Mouse (Mus musculus) hindbrain, embryonic 10.5 days (tissue): ENCODE data around the gene Deaf1. TPM values are rescaled to one million over a fixed set of nuclear protein-coding genes. Genes with fewer than 3 reads are reported as not detected.

ENCODE experiments used
- DNase-seq: peaks from one replicate; pipeline ENCODE4 v3.0.0-alpha.2; 2017; ENCODE audit warnings: low spot score
- H3K27ac ChIP-seq: fragments of 300-500 bp; sonication (generic); 2 replicates; pipeline ENCODE4 v1.5.1; 2016; ENCODE audit warnings: mild to moderate bottlenecking, moderate library complexity
- H3K27me3 ChIP-seq: fragments of 300-500 bp; sonication (generic); 2 replicates; pipeline ENCODE4 v1.6.1; 2016; ENCODE audit warnings: mild to moderate bottlenecking; ENCODE audit not compliant: poor library complexity, insufficient read depth, severe bottlenecking
- H3K36me3 ChIP-seq: fragments of 300-500 bp; sonication (generic); 2 replicates; pipeline ENCODE4 v1.6.1; 2016; ENCODE audit warnings: mild to moderate bottlenecking, moderate library complexity
- H3K4me1 ChIP-seq: fragments of 300-500 bp; sonication (generic); replicated peaks from 2 replicates; pipeline ENCODE4 v1.6.1; 2016; ENCODE audit warnings: mild to moderate bottlenecking
- H3K4me3 ChIP-seq: fragments of 300-500 bp; sonication (generic); 2 replicates; pipeline ENCODE4 v1.5.1; 2016; ENCODE audit warnings: mild to moderate bottlenecking, moderate library complexity
- H3K9me3 ChIP-seq: fragments of 300-500 bp; sonication (generic); 2 replicates; pipeline ENCODE4 v1.6.1; 2016; ENCODE audit warnings: mild to moderate bottlenecking, moderate library complexity
- WGBS: fragments of 180-500 bp; shearing (Covaris S2); methylation state at CpG from one replicate; pipeline ENCODE4 v1.1.7; 2016; 5-methylcytosine and 5-hydroxymethylcytosine counted together
- polyA plus RNA-seq: library from polyadenylated mRNA; unstranded; fragments of >200 nt; fragmentation: Nextera tagmentation; extraction: Ambion mirVana; gene quantifications from 2 replicates; pipeline ENCODE4 v1.2.1, GENCODE M21; 2016

Deaf1 gene
- polyA plus RNA-seq, 1 experiment from 2014 or later = 71.6 TPM

DNA sequence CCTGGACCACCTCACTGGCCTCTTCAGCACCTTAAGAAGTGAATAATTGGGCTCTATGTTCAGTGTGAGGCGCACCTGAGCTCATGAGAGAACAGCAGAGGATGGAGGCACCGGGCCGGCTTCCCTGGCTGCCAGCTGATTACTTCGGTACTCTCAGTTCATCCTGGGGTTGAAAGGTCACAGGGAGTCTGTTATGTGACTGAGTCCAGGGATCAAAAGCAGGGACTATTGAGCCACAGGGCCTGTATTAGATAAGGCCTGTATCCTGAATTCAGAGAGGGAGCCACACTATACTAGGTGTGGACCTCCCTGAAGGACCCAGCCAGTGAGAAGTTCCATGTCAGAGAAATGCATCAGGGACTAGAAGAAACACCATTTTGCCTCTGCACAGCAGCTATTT is 23.0 kb downstream of the Deaf1 start:
- no peaks in the 10 kb centered on the region for H3K27me3 ChIP-seq
- 84% methylated on average over 4 of the region's 4 CpGs for WGBS
- H3K27ac ChIP-seq = no peak overlapping the region
- H3K9me3 ChIP-seq = no peaks in the 10 kb centered on the region
- DNase-seq = no peak
- H3K4me3 ChIP-seq = no peak overlapping the region
- H3K4me1 ChIP-seq = no peaks in the 10 kb centered on the region
- H3K36me3 ChIP-seq = peaks cover 100% of the 10 kb centered on the region

DNA sequence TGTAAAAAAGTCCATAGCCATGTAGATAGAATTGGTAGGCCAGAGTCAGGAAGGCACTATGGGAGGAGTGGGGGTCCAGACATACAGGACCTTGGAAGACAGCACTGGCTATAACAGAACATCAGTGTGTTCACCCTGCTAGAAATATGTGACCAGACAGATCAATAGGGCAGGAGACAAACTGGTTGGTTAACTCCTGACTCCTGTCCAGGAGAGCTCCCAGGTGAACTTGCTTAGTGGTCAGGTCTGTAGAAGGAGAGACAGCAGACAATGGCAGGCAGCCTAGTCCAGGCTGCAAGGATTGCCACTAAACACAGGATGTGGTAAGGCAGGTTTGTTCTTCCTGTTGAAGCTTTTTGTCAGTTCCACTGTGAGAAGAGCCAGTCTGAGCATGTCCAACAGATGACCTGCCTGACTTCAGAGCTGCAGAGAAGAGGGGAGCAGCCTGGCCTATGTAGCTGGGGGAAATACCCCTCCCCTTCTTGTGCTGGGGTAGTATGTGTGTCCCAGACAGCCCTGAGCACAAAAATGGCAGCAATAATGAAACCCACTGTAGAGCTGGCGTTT is 24.7 kb downstream of the Deaf1 start:
- H3K27ac ChIP-seq = no peak overlapping the region
- H3K4me1 ChIP-seq = no peaks in the 10 kb centered on the region
- DNase-seq = no peak
- peaks cover 95% of the 10 kb centered on the region for H3K36me3 ChIP-seq
- H3K27me3 ChIP-seq = no peaks in the 10 kb centered on the region
- no peaks in the 10 kb centered on the region for H3K9me3 ChIP-seq
- no peak overlapping the region for H3K4me3 ChIP-seq
- 85% methylated on average over 1 of the region's 1 CpGs for WGBS

DNA sequence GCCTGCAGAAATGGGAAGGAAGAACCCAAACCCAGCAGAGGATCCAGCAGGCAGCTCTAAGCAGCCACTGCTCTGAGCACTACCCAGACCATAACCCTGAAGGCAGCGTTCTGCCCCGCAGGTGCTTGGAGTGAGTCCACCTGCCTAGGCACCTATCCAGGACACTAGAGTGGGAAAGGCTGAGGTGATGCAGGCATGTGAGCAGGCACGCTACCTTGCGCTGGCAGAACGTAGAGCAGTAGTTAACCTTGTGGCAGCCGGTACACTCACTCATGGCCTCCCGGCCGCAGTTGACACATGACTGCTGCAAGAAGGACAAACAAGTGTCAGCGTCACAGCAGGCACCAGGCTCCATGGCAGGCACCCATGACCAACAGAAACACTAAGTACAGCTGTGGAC is 26.1 kb downstream of the Deaf1 start:
- DNase-seq = no peak
- Histone ChIP-seq H3K9me3 (no peaks in the 10 kb centered on the region), H3K27ac (no peak overlapping the region), H3K4me3 (no peak overlapping the region), H3K27me3 (peaks cover 9% of the 10 kb centered on the region), H3K36me3 (peaks cover 95% of the 10 kb centered on the region), H3K4me1 (no peaks in the 10 kb centered on the region)
- WGBS = 95% methylated on average over 9 of the region's 9 CpGs

DNA sequence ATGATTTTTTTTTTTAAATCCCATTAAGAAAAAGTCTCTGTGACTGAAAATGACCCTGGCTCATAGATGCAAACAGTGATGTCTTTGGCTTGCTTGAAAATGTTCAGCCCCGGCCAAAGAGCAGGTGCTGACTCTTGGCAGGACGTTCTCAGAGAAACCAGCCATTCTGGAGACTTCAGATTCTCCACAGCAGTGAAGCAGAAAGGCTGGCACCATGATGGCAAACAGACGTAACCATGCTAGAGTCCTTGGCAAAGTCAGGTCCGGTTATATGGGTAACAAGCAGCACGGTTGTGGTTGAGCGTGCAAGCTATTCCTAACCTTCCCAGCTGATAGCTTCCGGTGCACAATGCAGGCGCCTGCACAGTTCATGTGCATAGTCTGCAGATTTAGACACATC is 28.3 kb downstream of the Deaf1 start:
- no peak overlapping the region for H3K27ac ChIP-seq
- WGBS = 94% methylated on average over 8 of the region's 8 CpGs
- DNase-seq = no peak
- H3K36me3 ChIP-seq = peaks cover 74% of the 10 kb centered on the region
- peaks cover 11% of the 10 kb centered on the region for H3K4me1 ChIP-seq
- H3K4me3 ChIP-seq = no peak overlapping the region
- H3K9me3 ChIP-seq = no peaks in the 10 kb centered on the region
- peaks cover 31% of the 10 kb centered on the region for H3K27me3 ChIP-seq

DNA sequence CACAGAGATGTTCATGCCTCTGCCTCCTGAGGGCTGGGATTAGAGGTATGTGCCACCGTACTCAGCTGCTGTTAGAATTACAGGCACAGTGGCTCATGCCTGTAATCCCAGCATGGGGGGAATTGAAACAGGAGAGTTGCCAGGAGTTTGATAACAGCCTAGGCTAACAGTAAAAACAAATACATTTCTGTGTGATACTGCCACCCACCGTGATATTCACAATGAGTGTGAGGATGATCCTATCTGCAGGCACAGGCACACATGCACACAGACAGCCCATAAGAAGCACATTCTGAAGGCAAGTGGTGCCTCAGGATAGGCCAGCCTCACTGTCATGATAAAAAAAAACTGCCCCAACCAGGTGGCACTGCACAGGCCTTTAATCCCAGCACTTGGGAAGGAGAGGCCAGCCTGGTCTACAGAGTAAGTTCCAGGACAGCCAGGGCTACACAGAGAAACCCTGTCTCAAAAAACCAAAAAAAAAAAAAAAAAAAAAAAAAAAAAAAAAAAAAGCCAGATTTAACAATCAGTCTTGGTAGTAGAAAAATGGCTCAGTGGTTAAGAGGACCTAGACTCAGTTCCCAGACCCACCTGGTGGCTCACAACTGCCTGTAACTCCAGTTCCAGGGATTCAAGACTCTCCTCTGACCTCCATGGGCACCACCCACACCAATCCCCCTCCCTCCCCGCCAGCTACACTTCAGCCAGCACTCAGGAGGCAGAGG is 29.4 kb downstream of the Deaf1 start:
- peaks cover 63% of the 10 kb centered on the region for H3K36me3 ChIP-seq

DNA sequence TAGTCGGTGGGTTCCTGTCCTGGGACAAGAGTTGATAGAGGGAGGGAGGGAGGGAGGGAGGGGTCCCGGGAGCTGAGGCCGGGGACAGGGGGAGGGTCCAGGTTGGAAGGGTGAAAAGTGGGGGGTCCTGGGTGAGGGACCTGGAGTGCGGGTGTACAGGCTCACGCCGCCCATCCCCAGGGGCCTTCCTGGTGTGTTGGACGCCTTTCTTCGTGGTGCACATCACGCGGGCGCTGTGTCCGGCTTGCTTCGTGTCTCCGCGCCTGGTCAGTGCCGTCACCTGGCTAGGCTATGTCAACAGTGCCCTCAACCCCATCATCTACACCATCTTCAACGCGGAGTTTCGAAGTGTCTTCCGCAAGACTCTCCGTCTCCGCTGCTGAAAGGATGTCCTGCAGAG is 33.0 kb downstream of the Deaf1 start:
- Histone ChIP-seq H3K27me3 (peaks cover 78% of the 10 kb centered on the region), H3K9me3 (no peaks in the 10 kb centered on the region), H3K4me3 (peak overlapping the region; percentile 47), H3K27ac (peak overlapping the region; percentile 66; the same call in 1 of the 2 replicates), H3K36me3 (peaks cover 27% of the 10 kb centered on the region), H3K4me1 (peaks cover 40% of the 10 kb centered on the region)
- WGBS = 8% methylated on average over 22 of the region's 22 CpGs
- peak; percentile 29 for DNase-seq

More for the DNA sequence above, 29.4 kb downstream of the Deaf1 start:
- no peak overlapping the region for H3K4me3 ChIP-seq
- WGBS = 94% methylated on average over 3 of the region's 3 CpGs
- H3K27me3 ChIP-seq = peaks cover 42% of the 10 kb centered on the region
- H3K9me3 ChIP-seq = no peaks in the 10 kb centered on the region
- DNase-seq = no peak
- peaks cover 22% of the 10 kb centered on the region for H3K4me1 ChIP-seq
- H3K27ac ChIP-seq = no peak overlapping the region

DNA sequence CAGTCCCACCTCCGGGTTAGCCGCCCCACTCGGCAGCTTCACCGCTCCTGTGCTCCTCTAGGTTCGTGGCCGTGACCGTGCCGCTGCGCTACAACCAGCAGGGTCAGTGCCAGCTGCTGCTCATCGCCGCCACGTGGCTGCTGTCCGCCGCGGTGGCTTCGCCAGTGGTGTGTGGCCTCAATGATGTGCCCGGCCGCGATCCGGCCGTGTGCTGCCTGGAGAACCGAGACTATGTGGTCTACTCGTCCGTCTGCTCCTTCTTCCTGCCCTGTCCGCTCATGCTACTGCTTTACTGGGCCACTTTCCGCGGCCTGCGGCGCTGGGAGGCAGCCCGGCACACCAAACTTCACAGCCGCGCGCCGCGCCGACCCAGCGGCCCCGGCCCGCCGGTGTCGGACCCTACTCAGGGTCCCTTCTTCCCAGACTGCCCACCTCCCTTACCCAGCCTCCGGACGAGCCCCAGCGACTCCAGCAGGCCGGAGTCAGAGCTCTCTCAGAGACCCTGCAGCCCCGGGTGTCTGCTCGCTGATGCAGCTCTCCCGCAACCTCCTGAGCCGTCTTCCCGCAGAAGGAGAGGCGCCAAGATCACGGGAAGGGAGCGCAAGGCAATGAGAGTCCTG is 33.5 kb downstream of the Deaf1 start:
- Histone ChIP-seq H3K4me1 (peaks cover 40% of the 10 kb centered on the region), H3K27ac (peak overlapping the region; percentile 66), H3K9me3 (no peaks in the 10 kb centered on the region), H3K27me3 (peaks cover 80% of the 10 kb centered on the region), H3K4me3 (peak overlapping the region; percentile 47), H3K36me3 (peaks cover 21% of the 10 kb centered on the region)
- WGBS = under 1% methylated on average over 53 of the region's 53 CpGs
- peak; percentile 69 for DNase-seq

DNA sequence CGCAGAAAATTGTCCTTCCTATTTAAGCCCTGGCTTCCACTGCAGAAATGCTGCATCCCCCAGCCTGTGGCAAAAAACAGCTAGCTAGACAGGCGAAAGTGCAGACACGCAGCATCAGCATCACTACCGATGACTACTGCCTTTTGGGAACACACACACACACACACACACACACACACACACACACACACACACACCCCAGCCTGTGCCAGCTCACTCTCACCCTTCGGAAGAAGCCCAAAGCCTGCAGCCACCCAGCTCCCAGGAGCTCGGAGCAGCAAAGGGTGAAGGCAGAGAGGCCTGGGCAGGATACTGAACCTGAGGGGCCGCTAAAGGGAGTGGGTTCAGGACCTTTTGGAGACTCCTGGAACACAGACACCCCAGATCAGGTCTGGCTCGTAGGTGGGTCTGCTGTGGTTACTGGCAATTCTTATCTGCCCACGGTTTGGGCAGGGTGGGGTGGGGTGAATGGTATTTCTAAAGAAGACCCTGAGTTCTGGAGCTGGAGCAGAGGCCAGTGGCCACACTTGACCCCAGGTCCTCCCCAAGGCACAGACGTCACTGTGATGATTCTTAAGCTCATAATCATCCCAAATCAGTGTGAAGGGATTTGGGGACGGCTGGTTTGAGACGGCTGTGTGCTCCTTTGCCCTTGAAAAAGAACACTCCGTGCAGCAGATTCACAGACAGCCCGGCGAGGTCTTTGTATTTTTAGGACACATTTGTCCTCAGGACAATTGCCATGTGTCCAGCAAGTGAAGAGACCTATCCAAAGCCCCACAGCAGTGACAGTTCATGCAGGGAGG is 34.7 kb downstream of the Deaf1 start:
- Histone ChIP-seq H3K27me3 (peaks cover 91% of the 10 kb centered on the region), H3K9me3 (no peaks in the 10 kb centered on the region), H3K27ac (peak overlapping the region; percentile 83; the same call in 1 of the 2 replicates), H3K4me1 (peaks cover 40% of the 10 kb centered on the region), H3K4me3 (peak overlapping the region; percentile 58), H3K36me3 (peaks cover 15% of the 10 kb centered on the region)
- whole genome bisulfite sequencing = 27% methylated on average over 15 of the region's 15 CpGs
- peak; percentile 43 for DNase-seq

DNA sequence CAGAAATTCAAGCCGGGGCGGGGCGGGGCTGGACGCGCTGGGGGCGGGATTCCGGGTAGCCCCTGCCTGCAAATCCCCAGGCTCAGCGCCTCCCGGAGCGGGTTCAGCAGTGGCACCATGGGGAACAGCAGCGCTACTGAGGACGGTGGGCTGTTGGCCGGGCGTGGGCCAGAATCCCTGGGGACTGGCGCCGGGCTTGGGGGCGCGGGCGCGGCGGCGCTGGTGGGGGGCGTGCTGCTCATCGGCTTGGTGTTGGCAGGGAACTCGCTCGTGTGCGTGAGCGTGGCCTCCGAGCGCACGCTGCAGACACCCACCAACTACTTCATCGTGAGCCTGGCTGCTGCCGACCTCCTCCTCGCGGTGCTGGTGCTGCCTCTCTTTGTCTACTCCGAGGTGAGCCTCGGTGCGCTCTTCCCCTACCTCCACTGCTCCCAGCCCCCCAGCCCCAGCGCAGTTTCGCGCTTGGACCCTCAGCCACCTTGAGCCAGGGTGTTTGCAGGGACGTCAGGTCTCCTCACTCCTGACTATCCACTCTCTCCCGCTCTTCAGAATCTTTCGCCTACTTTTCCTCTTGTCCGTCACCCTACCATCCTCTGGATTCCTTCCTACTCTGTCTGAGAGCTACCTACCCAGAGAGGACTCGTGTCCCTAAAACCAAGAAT is 35.4 kb downstream of the Deaf1 start, which contains the start of gene Drd4:
Gene Drd4 (plus strand): TSS at position 86 of the 662 bp plus-strand sequence.
- Histone ChIP-seq H3K4me1 (peaks cover 40% of the 10 kb centered on the region), H3K27ac (peak within 1 kb of the TSS; percentile 83), H3K4me3 (peak within 1 kb of the TSS; percentile 58), H3K9me3 (no peaks in the 10 kb centered on the region), H3K36me3 (peaks cover 8% of the 10 kb centered on the region), H3K27me3 (peaks cover 88% of the 10 kb centered on the region)
- peak; percentile 53 for DNase-seq
- WGBS = 2% methylated on average over 46 of the region's 46 CpGs

DNA sequence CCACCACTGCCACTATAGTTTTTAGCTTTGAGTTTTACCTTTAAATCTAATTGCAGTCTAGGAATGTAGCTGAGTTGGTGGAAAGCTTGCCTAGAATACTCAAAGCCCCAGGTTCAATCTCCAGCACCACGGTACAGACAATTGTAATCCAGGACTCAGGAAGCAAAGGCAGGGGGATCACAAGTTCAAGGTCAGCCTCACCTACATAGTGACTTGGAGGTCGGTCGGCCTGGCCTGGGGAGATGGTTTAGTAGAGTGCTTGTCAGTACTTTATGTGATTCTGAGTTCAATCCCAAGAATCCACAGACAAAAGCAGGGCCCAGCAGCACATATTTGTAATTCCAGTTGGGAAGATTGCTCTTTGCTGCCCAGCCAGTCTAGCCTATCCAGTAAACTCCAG is 39.4 kb downstream of the Deaf1 start:
- DNase-seq = no peak
- 90% methylated on average over 3 of the region's 3 CpGs for WGBS
- Histone ChIP-seq H3K4me3 (no peak overlapping the region), H3K27me3 (peaks cover 48% of the 10 kb centered on the region), H3K9me3 (no peaks in the 10 kb centered on the region), H3K27ac (no peak overlapping the region), H3K4me1 (peaks cover 17% of the 10 kb centered on the region), H3K36me3 (no peaks in the 10 kb centered on the region)

DNA sequence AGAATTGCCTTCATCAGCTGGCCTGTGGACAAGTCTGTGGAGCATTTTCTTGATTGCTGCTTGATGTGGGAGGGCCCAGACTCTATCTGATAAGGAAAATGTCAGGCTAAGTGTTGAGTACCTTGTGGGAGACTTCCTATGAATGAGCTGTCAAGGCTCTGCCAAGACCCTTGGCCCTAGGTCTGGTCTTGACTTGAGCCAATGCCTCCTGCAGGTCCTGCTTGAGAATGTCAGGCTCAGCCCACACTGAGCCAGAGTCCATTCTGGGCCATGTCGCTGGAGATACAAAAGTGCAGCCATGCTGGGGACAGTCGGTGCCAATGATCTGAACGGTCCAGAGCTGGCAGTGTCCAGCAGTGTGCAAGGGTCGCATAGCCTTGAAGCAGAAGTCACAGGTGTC is 44.7 kb downstream of the Deaf1 start:
- Histone ChIP-seq H3K36me3 (no peaks in the 10 kb centered on the region), H3K27ac (no peak overlapping the region), H3K9me3 (no peaks in the 10 kb centered on the region), H3K27me3 (peaks cover 37% of the 10 kb centered on the region), H3K4me3 (no peak overlapping the region), H3K4me1 (peaks cover 30% of the 10 kb centered on the region)
- WGBS = 89% methylated on average over 4 of the region's 4 CpGs
- DNase-seq = no peak

DNA sequence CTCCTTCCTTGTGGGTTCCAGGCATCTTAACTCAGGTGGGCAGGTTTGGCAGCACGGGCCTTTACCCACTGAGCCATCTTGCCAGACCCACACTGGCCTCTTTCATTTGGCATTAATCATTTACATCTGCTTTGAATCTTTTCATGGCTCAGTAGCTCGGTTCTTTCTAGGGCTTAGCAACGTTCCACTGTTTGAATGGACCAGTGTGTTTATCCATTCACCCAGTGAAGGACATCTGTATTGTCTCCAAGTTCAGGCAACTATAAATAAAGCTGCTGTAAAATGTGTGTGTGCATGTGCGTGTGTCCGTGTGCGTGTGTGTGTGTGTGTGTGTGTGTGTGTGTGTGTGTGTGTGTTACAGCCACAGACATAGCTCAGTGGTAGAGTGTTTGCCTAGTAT is 46.0 kb downstream of the Deaf1 start:
- H3K9me3 ChIP-seq = no peaks in the 10 kb centered on the region
- peaks cover 41% of the 10 kb centered on the region for H3K4me1 ChIP-seq
- DNase-seq = no peak
- H3K4me3 ChIP-seq = no peak overlapping the region
- whole genome bisulfite sequencing = 70% methylated on average over 6 of the region's 6 CpGs
- no peak overlapping the region for H3K27ac ChIP-seq
- H3K27me3 ChIP-seq = peaks cover 47% of the 10 kb centered on the region
- H3K36me3 ChIP-seq = no peaks in the 10 kb centered on the region
